In the genomic region with DNA sequence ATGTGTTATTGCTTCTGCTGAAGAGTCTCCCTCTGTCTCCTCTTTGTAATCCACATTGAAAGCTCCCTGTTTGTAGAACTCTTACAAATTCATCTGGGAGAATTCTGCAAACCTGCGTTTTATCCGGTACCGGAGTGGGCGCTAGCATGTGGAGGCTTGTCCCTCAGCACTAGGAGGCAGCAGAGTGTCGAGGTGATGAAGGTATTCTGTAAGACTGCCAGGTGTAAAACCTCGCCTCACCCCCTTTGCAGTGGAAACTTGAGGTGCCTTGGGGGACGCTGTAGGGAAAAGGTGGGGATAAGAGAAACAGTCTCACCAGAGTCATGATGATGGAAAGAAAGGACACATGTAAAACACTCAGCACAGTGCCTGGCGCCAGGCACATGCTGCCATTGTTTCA, we compare ENCODE assay signal across 11 mouse cellular contexts. TPM values are rescaled to one million over a fixed set of nuclear protein-coding genes. Genes with fewer than 3 reads are reported as not detected.
DNase-seq lines count a peak whose midpoint lies in the region; ATAC-seq and TF ChIP-seq lines count a peak whose summit lies in the region.
"Had no signal": no experiment of that assay in that cellular context is flagged by ENCODE, and none has a peak within 500 bp of the region (broad histone marks: within the 10 kb centered on the region; RNA-seq: fewer than 3 reads in every experiment).

No protein-coding gene starts in this region.

- no peak overlapping the region for H3K9ac ChIP-seq in kidney, embryonic 15.5 days
- no peak overlapping the region for H3K9ac ChIP-seq in intestine, embryonic 16.5 days (ENCODE audit: low read depth, low read length)
- H3K9ac ChIP-seq: embryonic facial prominence, embryonic 15.5 days; heart, embryonic 15.5 days; limb, embryonic 12.5 days; neural tube, embryonic 12.5 days had no signal

- no peak overlapping the region for H3K4me3 ChIP-seq in kidney, embryonic 15.5 days (replicated peaks)
- no peak overlapping the region for H3K4me3 ChIP-seq in E14TG2a.4 (replicated peaks; ENCODE audit: low read length)
- H3K4me3 ChIP-seq in intestine, embryonic 16.5 days (ENCODE audit: low read length): no peak overlapping the region
- H3K4me3 ChIP-seq: embryonic facial prominence, embryonic 15.5 days; heart, embryonic 15.5 days; limb, embryonic 12.5 days; neural tube, embryonic 12.5 days had no signal

- H3K4me1 ChIP-seq in kidney, embryonic 15.5 days: no peaks in the 10 kb centered on the region
- 0 out of 2 replicates have a peak, but pooled peaks cover 3% of the 10 kb centered on the region for H3K4me1 ChIP-seq in E14TG2a.4 (replicated peaks; ENCODE audit: low read depth, low read length)
- no peaks in the 10 kb centered on the region for H3K4me1 ChIP-seq in intestine, embryonic 16.5 days (ENCODE audit: control insufficient read depth, insufficient read depth, low read length)
- H3K4me1 ChIP-seq: embryonic facial prominence, embryonic 15.5 days; heart, embryonic 15.5 days; limb, embryonic 12.5 days; neural tube, embryonic 12.5 days had no signal

- H3K27me3 ChIP-seq in kidney, embryonic 15.5 days: no peaks in the 10 kb centered on the region
- H3K27me3 ChIP-seq in E14TG2a.4 (ENCODE audit: insufficient read depth, low read length): no peaks in the 10 kb centered on the region
- H3K27me3 ChIP-seq in intestine, embryonic 16.5 days (replicated peaks; ENCODE audit: control insufficient read depth, insufficient read depth, low read length): no peaks in the 10 kb centered on the region
- H3K27me3 ChIP-seq: embryonic facial prominence, embryonic 15.5 days; heart, embryonic 15.5 days; limb, embryonic 12.5 days; neural tube, embryonic 12.5 days had no signal

- no peak overlapping the region for H3K4me2 ChIP-seq in kidney, embryonic 15.5 days
- H3K4me2 ChIP-seq in intestine, embryonic 16.5 days (ENCODE audit: low read depth, low read length): no peak overlapping the region
- H3K4me2 ChIP-seq: embryonic facial prominence, embryonic 15.5 days; heart, embryonic 15.5 days; limb, embryonic 12.5 days; neural tube, embryonic 12.5 days had no signal

- no peak for ATAC-seq in kidney, embryonic 15.5 days (replicated peaks; ENCODE audit: low FRiP score)
- ATAC-seq in megakaryocyte progenitor cell, adult 5-6 weeks (replicated peaks; ENCODE audit: poor library complexity): peak; percentile 76
- ATAC-seq in intestine, embryonic 16.5 days: no peak

- DNase-seq in kidney, adult 18-20 months: peak; percentile 50
- DNase-seq in brain, adult 2 months (ENCODE audit: low read depth, low spot score): peak; percentile 58
- DNase-seq in cerebellum, adult 18-20 months: no peak

- no peaks in the 10 kb centered on the region for H3K9me3 ChIP-seq in kidney, embryonic 15.5 days (replicated peaks)
- H3K9me3 ChIP-seq in E14TG2a.4 (ENCODE audit: low read length): no peaks in the 10 kb centered on the region
- H3K9me3 ChIP-seq in intestine, embryonic 16.5 days (ENCODE audit: control insufficient read depth, low read length): no peaks in the 10 kb centered on the region
- H3K9me3 ChIP-seq: embryonic facial prominence, embryonic 15.5 days; heart, embryonic 15.5 days; limb, embryonic 12.5 days; neural tube, embryonic 12.5 days had no signal

- WGBS in kidney, embryonic 15.5 days: 34% methylated on average over 8 of the region's 8 CpGs
- 30% methylated on average over 8 of the region's 8 CpGs for WGBS in intestine, embryonic 16.5 days

- TF ChIP-seq CTCF in E14TG2a.4 (conservative IDR thresholded peaks at IDR 0.05; ENCODE audit: low read length): peak; percentile 19; the same call in 1 of the 2 replicates

- no peak overlapping the region for H3K27ac ChIP-seq in kidney, embryonic 15.5 days
- no peak overlapping the region for H3K27ac ChIP-seq in intestine, embryonic 16.5 days (ENCODE audit: low read length)
- H3K27ac ChIP-seq: embryonic facial prominence, embryonic 15.5 days; heart, embryonic 15.5 days; limb, embryonic 12.5 days; neural tube, embryonic 12.5 days had no signal

- no peaks in the 10 kb centered on the region for H3K36me3 ChIP-seq in kidney, embryonic 15.5 days
- H3K36me3 ChIP-seq in E14TG2a.4 (ENCODE audit: insufficient read depth, low read length): no peaks in the 10 kb centered on the region
- no peaks in the 10 kb centered on the region for H3K36me3 ChIP-seq in intestine, embryonic 16.5 days (ENCODE audit: control insufficient read depth, insufficient read depth, low read length)
- H3K36me3 ChIP-seq: embryonic facial prominence, embryonic 15.5 days; heart, embryonic 15.5 days; limb, embryonic 12.5 days; neural tube, embryonic 12.5 days had no signal

RNA-seq across cellular contexts. Expression of gene Mettl9, which starts 14.0 kb away (rescaled TPM):
- polyA plus RNA-seq in kidney, embryonic 15.5 days (2015; fragmentation: Nextera tagmentation; extraction: Ambion mirVana): 163 and 173 TPM in 2 replicates
- 96.6 and 111 TPM in 2 replicates for total RNA-seq in megakaryocyte progenitor cell, adult 5-6 weeks (2015)
- 86.0 and 86.6 TPM in 2 replicates for total RNA-seq in megakaryocyte progenitor cell, adult 5-6 weeks (2017)
- polyA plus RNA-seq in intestine, embryonic 16.5 days (2015; fragmentation: Nextera tagmentation; extraction: Ambion mirVana): 121 and 123 TPM in 2 replicates

RNA-seq across cellular contexts. Expression of gene Mfsd13b, which starts 38.0 kb away (rescaled TPM):
- polyA plus RNA-seq in kidney, embryonic 15.5 days (2015; fragmentation: Nextera tagmentation; extraction: Ambion mirVana): not detected in 2 replicates
- total RNA-seq in megakaryocyte progenitor cell, adult 5-6 weeks (2015): not detected in 2 replicates
- 0.20 TPM in 1 of 2 replicates, not detected in the other for total RNA-seq in megakaryocyte progenitor cell, adult 5-6 weeks (2017)
- 0.38 and 0.99 TPM in 2 replicates for polyA plus RNA-seq in intestine, embryonic 16.5 days (2015; fragmentation: Nextera tagmentation; extraction: Ambion mirVana)

RNA-seq across cellular contexts. Expression of gene Cdr2, which starts 38.2 kb away (rescaled TPM):
- 11.3 and 11.6 TPM in 2 replicates for polyA plus RNA-seq in kidney, embryonic 15.5 days (2015; fragmentation: Nextera tagmentation; extraction: Ambion mirVana)
- 2.9 and 4.3 TPM in 2 replicates for total RNA-seq in megakaryocyte progenitor cell, adult 5-6 weeks (2015)
- 4.7 and 7.1 TPM in 2 replicates for total RNA-seq in megakaryocyte progenitor cell, adult 5-6 weeks (2017)
- 15.7 and 19.8 TPM in 2 replicates for polyA plus RNA-seq in intestine, embryonic 16.5 days (2015; fragmentation: Nextera tagmentation; extraction: Ambion mirVana)

RNA-seq across cellular contexts. Expression of gene Igsf6, which starts 54.1 kb away (rescaled TPM):
- polyA plus RNA-seq in kidney, embryonic 15.5 days (2015; fragmentation: Nextera tagmentation; extraction: Ambion mirVana): 1.7 and 2.2 TPM in 2 replicates
- 415 and 476 TPM in 2 replicates for total RNA-seq in megakaryocyte progenitor cell, adult 5-6 weeks (2015)
- total RNA-seq in megakaryocyte progenitor cell, adult 5-6 weeks (2017): 342 and 360 TPM in 2 replicates
- polyA plus RNA-seq in intestine, embryonic 16.5 days (2015; fragmentation: Nextera tagmentation; extraction: Ambion mirVana): 2.6 and 2.7 TPM in 2 replicates

Comparison
In these comparisons a context has a peak if more than half of its experiments do, and no peak if none do; other contexts are left out.
1. DNase-seq: peak in kidney, adult 18-20 months (single experiment) and brain, adult 2 months (single experiment); none in cerebellum, adult 18-20 months (0 of 2).